17 mouse cellular contexts compared by ENCODE assay signal in the genomic region with DNA sequence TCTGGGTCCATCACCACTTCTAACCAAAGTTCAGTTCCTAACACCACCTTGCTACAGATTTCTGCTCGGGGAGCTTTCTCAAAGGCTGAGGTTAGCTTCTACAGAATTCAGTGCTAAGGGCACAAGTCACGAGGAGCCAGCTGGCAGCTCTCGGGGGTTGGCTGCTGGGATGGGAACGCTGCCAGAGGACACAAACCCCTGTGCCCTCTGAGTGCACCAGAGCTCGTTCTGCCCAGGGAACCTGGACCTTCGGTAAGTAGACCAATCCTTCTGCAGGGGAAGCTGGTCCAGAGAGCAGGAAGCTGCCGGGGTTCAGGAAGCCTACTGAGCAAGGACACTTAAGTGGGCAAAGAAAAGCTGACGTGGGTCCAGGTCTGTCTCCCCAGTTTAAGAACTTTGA. TPM values are rescaled to one million over a fixed set of nuclear protein-coding genes. Genes with fewer than 3 reads are reported as not detected.
DNase-seq lines count a peak whose midpoint lies in the region; ATAC-seq and TF ChIP-seq lines count a peak whose summit lies in the region.
"Had no signal": no experiment of that assay in that cellular context is flagged by ENCODE, and none has a peak within 500 bp of the region (broad histone marks: within the 10 kb centered on the region; RNA-seq: fewer than 3 reads in every experiment).

No protein-coding gene starts in this region.

- no peak overlapping the region for H3K4me2 ChIP-seq in heart, postnatal 0 days (ENCODE audit: low read depth, low read length)
- H3K4me2 ChIP-seq: heart, embryonic 13.5 days; intestine, embryonic 15.5 days; liver, embryonic 11.5 days; midbrain, embryonic 12.5 days; neural tube, embryonic 12.5 days had no signal

- ATAC-seq in heart, postnatal 0 days (ENCODE audit: insufficient read depth, low read depth), result peak; percentile 87
- ATAC-seq: forebrain, embryonic 14.5 days; intestine, embryonic 15.5 days; lung, postnatal 0 days had no signal

- H3K9ac ChIP-seq in heart, postnatal 0 days (replicated peaks; ENCODE audit: low read depth, low read length), result no peak overlapping the region
- H3K9ac ChIP-seq: heart, embryonic 13.5 days; intestine, embryonic 15.5 days; midbrain, embryonic 12.5 days; neural tube, embryonic 12.5 days had no signal

- H3K36me3 ChIP-seq in heart, postnatal 0 days (replicated peaks; ENCODE audit: control insufficient read depth, insufficient read depth, low read length), result no peaks in the 10 kb centered on the region
- H3K36me3 ChIP-seq: intestine, embryonic 15.5 days; midbrain, embryonic 12.5 days had no signal

- no peak for TF ChIP-seq EP300 in heart, postnatal 0 days (IDR thresholded peaks at IDR 0.05; ENCODE audit: low read depth)

- intact Hi-C loops in left cerebral cortex, postnatal 4 days (cut with DNase I), result no loop called here
- intact Hi-C loops in left cerebral cortex, postnatal 36 days (cut with DNase I), result no loop called here

- TF ChIP-seq CTCF in heart, postnatal 0 days (IDR thresholded peaks at IDR 0.05; ENCODE audit: low read depth), result no peak

- H3K27me3 ChIP-seq in heart, postnatal 0 days (ENCODE audit: control insufficient read depth, insufficient read depth, low read length), result no peaks in the 10 kb centered on the region
- H3K27me3 ChIP-seq: heart, embryonic 13.5 days; intestine, embryonic 15.5 days; midbrain, embryonic 12.5 days; neural tube, embryonic 12.5 days had no signal

- no peak overlapping the region for H3K4me3 ChIP-seq in heart, postnatal 0 days (ENCODE audit: low read depth, low read length)
- H3K4me3 ChIP-seq: heart, embryonic 13.5 days; intestine, embryonic 15.5 days; midbrain, embryonic 12.5 days; neural tube, embryonic 12.5 days had no signal

- DNase-seq in adrenal gland, adult 2 months, result peak; percentile 36
- no peak for DNase-seq in adrenal gland, postnatal 4 days (ENCODE audit: low spot score in 2 of 2)
- peak; percentile 48 for DNase-seq in left cerebral cortex, postnatal 4 days
- DNase-seq in left cerebral cortex, postnatal 36 days (ENCODE audit: low spot score in 2 of 2), result no peak
- peak; percentile 71 for DNase-seq in heart, postnatal 0 days (ENCODE audit: low spot score)
- DNase-seq in kidney, postnatal 4 days, result peak; percentile 28 to 47
- no peak for DNase-seq in thymus, postnatal 25 days
- DNase-seq in lung, postnatal 36 days, result no peak
- DNase-seq: retina, postnatal 1 day; thymus, adult 2 months had no signal

- H3K27ac ChIP-seq in heart, postnatal 0 days (ENCODE audit: low read depth), result peak overlapping the region; percentile 76
- H3K27ac ChIP-seq: heart, embryonic 13.5 days; intestine, embryonic 15.5 days; midbrain, embryonic 12.5 days; neural tube, embryonic 12.5 days had no signal

- WGBS in heart, postnatal 0 days, result 34% methylated on average over 8 of the region's 8 CpGs

- H3K4me1 ChIP-seq in heart, postnatal 0 days (ENCODE audit: control insufficient read depth, insufficient read depth), result peaks cover 22% of the 10 kb centered on the region
- H3K4me1 ChIP-seq: intestine, embryonic 15.5 days; neural tube, embryonic 12.5 days had no signal

- no peaks in the 10 kb centered on the region for H3K9me3 ChIP-seq in heart, postnatal 0 days (replicated peaks; ENCODE audit: control insufficient read depth, low read length)
- H3K9me3 ChIP-seq: intestine, embryonic 15.5 days; midbrain, embryonic 12.5 days; neural tube, embryonic 12.5 days had no signal

RNA-seq across cellular contexts. Expression of a gene that starts 40.6 kb away (rescaled TPM):
- total RNA-seq in adrenal gland, adult 2 months (2021), result 1 to 10 TPM; 4.4 to 4.9 TPM
- 10.2 and 10.5 TPM in 2 replicates for polyA plus RNA-seq in adrenal gland, adult 2 months (2012; rRNA removed)
- total RNA-seq in adrenal gland, postnatal 4 days (2021), result 10 to 100 TPM in 1 of 2 experiments, 1 to 10 TPM in 1; 8.7 to 10.8 TPM
- 10 to 100 TPM; 58.4 to 59.7 TPM for total RNA-seq in left cerebral cortex, postnatal 4 days (2021)
- 10 to 100 TPM; 22.7 to 30.3 TPM for total RNA-seq in left cerebral cortex, postnatal 36 days (2021)
- total RNA-seq in heart, postnatal 0 days (2014; rRNA removed; ENCODE audit: low replicate concordance), result 25.1 and 49.7 TPM in 2 replicates
- 21.8 and 23.5 TPM in 2 replicates for polyA plus RNA-seq in heart, postnatal 0 days (2015; fragmentation: Nextera tagmentation; extraction: Ambion mirVana)

Comparison
In these comparisons a context has a peak if more than half of its experiments do, and no peak if none do; other contexts are left out.
1. DNase-seq: peak in adrenal gland, adult 2 months (single experiment), left cerebral cortex, postnatal 4 days (single experiment), heart, postnatal 0 days (single experiment) and kidney, postnatal 4 days (2 of 2); none in adrenal gland, postnatal 4 days (0 of 2), left cerebral cortex, postnatal 36 days (0 of 2), thymus, postnatal 25 days (single experiment) and lung, postnatal 36 days (single experiment).